Mouse (Mus musculus): ENCODE data around the gene Otud3.

DNA sequence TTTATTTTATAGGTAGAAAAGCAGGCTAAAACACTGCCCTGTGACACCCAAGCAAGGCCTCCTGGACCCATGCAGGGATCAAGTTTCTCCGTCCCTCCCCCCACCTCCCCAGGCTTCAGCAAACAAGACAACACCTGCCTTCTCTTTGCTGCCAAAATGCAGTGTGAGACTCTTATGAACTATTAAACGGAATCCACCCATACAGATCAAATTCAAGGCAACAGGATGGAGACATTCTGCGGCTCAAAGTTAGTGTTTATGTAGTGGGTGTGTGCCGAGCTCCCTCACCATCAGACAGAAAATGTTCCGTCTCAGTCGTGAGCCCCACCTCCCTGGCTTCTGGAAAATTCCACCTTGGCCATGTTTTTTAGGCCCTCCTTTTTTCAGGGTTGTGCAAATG is 28.2 kb upstream of the Otud3 start:
- TF ChIP-seq NELFE (IDR thresholded peaks at IDR 0.05; ENCODE audit: low read depth, low read length) (no peak), POLR2A (IDR thresholded peaks at IDR 0.05; ENCODE audit: control insufficient read depth in 1 of 2, insufficient read depth in 1 of 2, low read depth in 1 of 2, low read length in 2 of 2, poor library complexity in 1 of 2) (no peak), CTCF (IDR thresholded peaks at IDR 0.05 in 2 of 3, conservative IDR thresholded peaks at IDR 0.05 in 1 of 3; ENCODE audit: control insufficient read depth in 1 of 3, insufficient read depth in 1 of 3, low read depth in 2 of 3, low read length in 3 of 3, poor library complexity in 1 of 3, severe bottlenecking in 1 of 3) (no peak), MXI1 (IDR thresholded peaks at IDR 0.05; ENCODE audit: low read depth, low read length) (no peak)
